Mouse (Mus musculus) spleen, postnatal 36 days (tissue): ENCODE data around the gene Gm15217.

ENCODE experiments used
- DNase-seq, 2 experiments: peaks; one replicate each; pipeline ENCODE4 v3.0.0; 2022; ENCODE audit warnings: low spot score in 2 of 2, mixed read lengths in 1 of 2

The Gm15217 gene

GRCm38 (mm10) chr14:46379285-46379684, at the start of gene Gm15217:
Gene Gm15217 (plus strand): TSS chr14:46379414.
- DNase-seq = no peak

DNA sequence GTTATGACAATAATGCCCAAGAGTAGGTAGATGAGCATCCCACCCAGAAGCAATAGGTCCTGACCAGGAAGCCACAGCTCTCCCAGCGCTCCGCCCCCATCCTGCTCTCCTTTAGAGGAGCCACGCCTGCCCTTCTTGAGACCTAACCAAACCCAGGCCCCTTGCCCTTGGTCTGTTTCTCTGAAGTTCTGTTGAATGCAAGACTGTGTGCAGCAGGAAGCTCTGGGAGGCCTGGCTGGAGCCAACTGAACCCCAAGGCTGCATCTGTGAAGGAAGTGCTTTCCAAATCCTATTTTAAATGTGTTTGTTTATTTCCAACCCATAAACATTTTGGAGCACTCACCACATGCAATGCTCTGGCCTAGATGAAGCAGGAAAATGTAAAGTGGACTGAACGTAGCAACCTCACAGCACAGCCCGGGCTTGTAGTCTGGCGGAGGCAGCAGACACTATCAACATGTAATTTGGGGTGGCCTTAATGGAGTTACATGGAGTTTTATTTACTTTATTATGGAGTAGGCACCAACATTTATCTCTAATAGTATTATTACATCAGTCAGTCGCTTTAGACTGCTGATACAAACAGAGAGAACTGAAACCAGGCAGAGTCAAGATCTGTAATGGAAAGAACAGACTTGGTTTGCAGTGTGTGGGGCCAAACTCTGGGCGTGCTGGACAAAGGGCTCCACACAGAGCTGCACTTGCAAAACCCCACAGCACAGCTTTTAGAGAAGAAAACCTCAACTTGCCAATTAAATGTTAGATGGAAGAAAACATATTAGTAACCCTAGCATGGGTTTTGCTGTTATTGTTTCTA, 45.6 kb upstream of the Gm15217 start:
- DNase-seq = no peak

DNA sequence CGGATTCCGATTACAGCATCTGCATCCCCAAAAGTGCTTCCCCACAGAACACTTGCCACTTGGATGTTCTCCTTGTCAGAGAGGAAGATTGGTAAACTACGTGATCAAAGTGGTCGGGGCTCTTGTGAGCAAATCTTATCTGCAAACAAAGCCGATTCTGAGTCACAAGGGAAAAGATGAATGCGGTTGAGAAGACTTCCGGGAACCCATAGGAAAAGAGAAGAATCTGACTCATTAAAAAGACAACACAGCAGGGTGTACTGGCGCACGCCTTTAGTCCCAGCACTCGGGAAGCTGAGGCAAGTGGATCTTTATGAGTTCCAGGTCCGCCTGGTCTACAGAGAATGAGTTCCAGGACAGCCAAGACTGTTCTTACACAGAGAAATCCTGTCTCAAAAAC, 40.4 kb upstream of the Gm15217 start:
- DNase-seq = no peak

- no peak for DNase-seq
Measured at GRCm38 (mm10) chr14:46344750-46345149, 34.5 kb upstream of the Gm15217 start.

DNA sequence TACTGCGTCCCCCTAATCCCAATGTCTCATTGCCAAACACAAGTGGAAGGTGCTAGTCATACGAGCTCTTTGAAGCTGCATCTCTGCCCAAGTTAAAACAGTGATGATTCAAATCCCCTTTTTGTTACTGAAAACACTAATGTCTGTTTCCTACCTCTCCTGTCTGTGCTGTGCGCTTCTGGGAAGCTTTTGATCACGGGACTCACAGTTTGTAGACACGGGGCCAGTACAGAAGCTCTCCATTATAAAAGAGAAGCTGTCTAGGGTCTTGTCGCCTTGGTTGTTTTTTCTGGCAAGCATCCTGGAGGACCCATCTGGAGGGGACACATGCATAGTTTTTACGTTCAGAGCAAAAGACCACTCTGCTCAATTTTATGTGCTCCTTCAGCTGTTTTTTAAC, 21.9 kb upstream of the Gm15217 start:
- DNase-seq = no peak

GRCm38 (mm10) chr14:46357696-46358095, 21.5 kb upstream of the Gm15217 start:
- no peak for DNase-seq

DNA sequence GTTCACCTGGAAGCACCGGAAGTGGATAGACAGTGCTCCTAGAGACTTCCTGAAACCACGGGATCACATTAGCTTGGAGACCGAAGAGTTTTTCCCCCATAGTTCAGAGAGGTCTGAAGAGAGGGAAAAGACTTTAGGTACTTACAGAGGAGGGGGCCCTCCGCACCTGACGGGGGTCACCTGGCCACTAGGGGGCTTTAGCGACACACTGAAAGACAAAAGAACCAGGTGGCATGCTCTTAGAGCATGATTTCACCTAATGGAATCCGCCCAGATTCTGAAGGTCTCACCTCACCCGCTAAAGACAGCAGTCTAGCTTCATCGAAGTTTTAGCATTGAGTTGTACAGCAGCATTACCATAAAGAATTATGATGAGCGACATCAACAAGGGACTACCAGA, 16.0 kb upstream of the Gm15217 start:
- no peak for DNase-seq

- no peak for DNase-seq
Measured at GRCm38 (mm10) chr14:46372452-46372851, 6.8 kb upstream of the Gm15217 start.

- DNase-seq = no peak
Measured at GRCm38 (mm10) chr14:46375796-46376195, 3.4 kb upstream of the Gm15217 start.

GRCm38 (mm10) chr14:46380286-46380721, 1.1 kb downstream of the Gm15217 start:
- no peak for DNase-seq

DNA sequence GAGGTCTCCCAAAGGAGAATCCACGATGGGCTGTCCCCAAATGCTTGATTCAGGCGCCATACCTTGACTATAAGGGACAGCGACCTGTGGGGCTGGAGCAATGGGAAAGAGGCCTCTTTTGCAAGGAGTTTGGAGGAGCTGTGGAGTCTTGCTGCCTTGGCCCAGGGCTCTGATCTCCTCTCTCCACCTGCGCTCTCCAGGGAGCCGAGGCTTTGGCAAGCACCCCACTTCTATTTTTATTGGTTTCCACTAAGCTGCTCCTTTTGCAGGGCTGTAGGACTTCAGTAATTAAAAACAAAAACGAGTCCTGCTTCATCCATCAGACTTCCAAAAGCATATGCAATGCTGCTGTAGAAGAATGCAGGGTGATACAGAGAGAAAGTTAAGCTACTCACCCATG, 2.2 kb downstream of the Gm15217 start:
- no peak for DNase-seq

DNA sequence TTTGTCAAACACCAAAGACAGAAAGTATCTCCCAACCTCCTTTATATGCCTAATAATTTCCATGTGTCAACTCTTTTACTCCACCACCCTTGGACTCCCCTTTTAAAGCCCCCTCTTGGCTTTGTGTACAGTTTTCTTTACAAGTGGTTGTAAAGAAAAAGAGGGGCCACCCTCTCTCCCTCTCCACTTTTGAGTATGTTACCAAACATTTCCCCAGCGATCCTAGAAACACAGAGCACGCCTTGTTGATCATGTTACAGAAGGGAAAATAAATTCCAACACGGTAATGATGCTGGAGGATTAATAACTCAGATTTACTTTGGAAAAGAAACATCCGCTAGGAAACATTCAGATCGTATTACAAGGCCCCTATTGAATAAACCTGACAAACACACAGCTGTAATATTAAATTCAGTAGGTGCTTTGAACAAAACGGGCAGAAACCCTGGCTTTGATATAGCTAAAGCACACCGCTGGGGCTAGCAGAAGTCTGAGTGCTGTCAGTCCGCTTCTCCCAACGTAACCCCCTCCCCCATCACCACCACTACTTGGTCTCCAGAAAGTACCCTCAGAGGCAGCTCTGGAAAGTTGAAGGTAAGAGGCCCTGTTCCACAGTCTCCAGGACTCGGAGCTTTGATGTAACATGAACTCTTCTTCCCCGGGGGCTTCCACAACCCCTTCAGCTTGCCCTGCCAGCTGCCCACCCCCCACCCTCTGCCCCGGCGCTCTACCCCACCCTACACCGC, 5.9 kb downstream of the Gm15217 start:
- DNase-seq = no peak

- DNase-seq = no peak
Measured at GRCm38 (mm10) chr14:46385701-46386477, 6.7 kb downstream of the Gm15217 start.

GRCm38 (mm10) chr14:46386478-46387356, 7.5 kb downstream of the Gm15217 start:
- no peak for DNase-seq

DNA sequence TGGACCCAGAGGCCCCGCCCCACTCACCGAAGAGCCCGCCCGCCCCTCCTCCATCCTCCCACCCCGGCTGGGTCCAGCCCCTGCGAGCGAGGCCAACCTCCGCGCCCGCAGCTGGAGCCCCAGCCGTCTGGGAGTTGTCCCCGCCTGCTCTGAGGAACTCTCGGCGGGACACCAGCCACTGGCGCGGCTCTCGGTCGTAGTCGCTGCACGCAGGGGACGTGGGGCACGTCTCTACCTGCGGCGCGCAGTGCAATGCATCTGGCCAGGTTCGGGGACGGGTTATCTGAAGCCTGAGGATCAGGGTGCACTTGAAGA, 8.1 kb downstream of the Gm15217 start:
- peak in 1 of 2 experiments; percentile 9 for DNase-seq

- no peak for DNase-seq
Measured at GRCm38 (mm10) chr14:46387821-46388481, 8.7 kb downstream of the Gm15217 start.

DNA sequence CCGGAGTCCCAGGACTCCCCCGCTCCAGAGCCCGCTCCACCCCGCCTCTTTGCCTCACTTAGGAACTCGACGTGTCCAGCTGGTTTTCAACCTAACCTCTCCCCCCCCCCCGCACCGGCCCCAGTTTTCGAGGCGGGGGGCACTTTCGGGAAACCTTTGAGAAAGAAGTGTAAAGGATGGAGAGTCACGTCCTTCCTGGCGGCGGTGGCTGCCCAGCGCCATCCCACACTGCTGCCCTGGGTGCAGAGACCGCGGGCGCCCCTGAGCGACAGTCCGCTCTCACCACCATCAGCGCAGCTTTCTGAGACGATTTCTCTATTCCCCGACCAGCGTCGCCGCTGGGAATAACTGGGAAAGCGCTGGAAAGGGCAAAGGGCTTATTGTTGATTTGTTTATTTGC, 9.4 kb downstream of the Gm15217 start:
- DNase-seq = no peak

GRCm38 (mm10) chr14:46389438-46390248, 10.4 kb downstream of the Gm15217 start:
- no peak for DNase-seq

DNA sequence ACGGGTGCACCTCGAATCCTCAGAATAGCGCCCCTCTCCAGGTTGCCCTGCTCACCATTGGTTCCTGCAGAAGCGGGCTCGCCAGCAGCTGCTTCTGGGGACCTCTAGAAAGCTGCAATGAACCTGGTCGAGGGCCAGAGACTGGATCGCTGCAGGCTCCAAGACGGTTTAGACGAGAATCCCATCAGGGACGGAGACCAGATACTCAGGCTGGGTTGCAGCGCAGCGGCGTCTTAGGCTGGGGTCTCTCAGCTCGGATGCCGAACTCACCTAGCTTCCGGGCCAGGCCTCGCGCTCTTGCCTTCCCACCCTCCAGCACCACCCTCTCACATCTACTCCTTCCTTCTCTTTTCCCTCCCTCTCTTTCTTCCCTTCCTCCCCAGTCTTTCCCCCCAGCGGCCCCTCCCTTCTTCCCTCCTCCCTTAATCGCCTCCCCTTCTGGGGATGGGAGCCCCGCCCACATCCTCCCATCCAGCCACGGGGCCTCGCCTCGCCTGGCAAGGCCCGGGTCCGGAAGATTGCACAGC, 11.1 kb downstream of the Gm15217 start, which contains the start of gene Bmp4:
Gene Bmp4 (minus strand): TSS at position 421 of the 527 bp plus-strand sequence.
- no peak for DNase-seq
